Mouse (Mus musculus): Measurements from ENCODE around the gene Tmem115.

GRCm38 (mm10) chr9:107534408-107535202 lies 860 bp downstream of the Tmem115 start:
- TF ChIP-seq TAL1 (IDR thresholded peaks at IDR 0.05; ENCODE audit: low read length) (no peak), GATA1 (IDR thresholded peaks at IDR 0.05; ENCODE audit: low read length) (no peak)
